Mouse (Mus musculus) midbrain, embryonic 14.5 days (tissue): ENCODE results near the gene Cdh18. TPM values are rescaled to one million over a fixed set of nuclear protein-coding genes. Genes with fewer than 3 reads are reported as not detected.
"Not testable (repeated sequence)": the region's sequence is repeated elsewhere in the genome, so short reads cannot be mapped to it uniquely, and the experiment has no call there.

Source experiments
- ATAC-seq: fragments of 200-750 bp; cut with Nextera tagmentation; 2 replicates; pipeline ENCODE4 v1.8.0; 2017; ENCODE audit warnings: moderate number of reproducible peaks, moderate library complexity; ENCODE audit not compliant: low FRiP score, low TSS enrichment
- DNase-seq: peaks from one replicate; pipeline ENCODE4 v3.0.0-alpha.2; 2015
- H3K27ac ChIP-seq: fragments of 300-500 bp; sonication (generic); replicated peaks from 2 replicates; pipeline ENCODE4 v1.5.1; 2014; ENCODE audit warnings: mild to moderate bottlenecking, low read depth, low read length, moderate library complexity
- H3K27me3 ChIP-seq: fragments of 300-500 bp; sonication (generic); 2 replicates; pipeline ENCODE4 v1.6.1; 2014; ENCODE audit warnings: low read length, control low read depth, mixed read lengths; ENCODE audit not compliant: control insufficient read depth, insufficient read depth
- H3K36me3 ChIP-seq: fragments of 300-500 bp; sonication (generic); 2 replicates; pipeline ENCODE4 v1.6.1; 2014; ENCODE audit warnings: low read length, control low read depth; ENCODE audit not compliant: control insufficient read depth, insufficient read depth
- H3K4me1 ChIP-seq: fragments of 300-500 bp; sonication (generic); 2 replicates; pipeline ENCODE4 v1.6.1; 2014; ENCODE audit warnings: mild to moderate bottlenecking, antibody characterized with exemption, low read length, control low read depth; ENCODE audit not compliant: control insufficient read depth, insufficient read depth
- H3K4me2 ChIP-seq: fragments of 300-500 bp; sonication (generic); 2 replicates; pipeline ENCODE4 v1.6.1; 2014; ENCODE audit warnings: mild to moderate bottlenecking, low read length, moderate library complexity
- H3K4me3 ChIP-seq: fragments of 300-500 bp; sonication (generic); replicated peaks from 2 replicates; pipeline ENCODE4 v1.5.1; 2014; ENCODE audit warnings: low read depth, low read length
- H3K9ac ChIP-seq: fragments of 300-500 bp; sonication (generic); replicated peaks from 2 replicates; pipeline ENCODE4 v1.6.1; 2014; ENCODE audit warnings: mild to moderate bottlenecking, low read length, moderate library complexity
- H3K9me3 ChIP-seq: fragments of 300-500 bp; sonication (generic); 2 replicates; pipeline ENCODE4 v1.6.1; 2016; ENCODE audit warnings: low read length, control low read depth, mixed read lengths; ENCODE audit not compliant: control insufficient read depth
- WGBS: fragments of 180-500 bp; shearing (Covaris S2); extraction: QIAGEN DNeasy Blood & Tissue Kit; methylation state at CpG from one replicate; pipeline ENCODE4 v1.1.7; 2014; 5-methylcytosine and 5-hydroxymethylcytosine counted together
- polyA plus RNA-seq: library from polyadenylated mRNA; unstranded; fragments of >200 nt; fragmentation: Nextera tagmentation; extraction: Ambion mirVana; gene quantifications from 2 replicates; pipeline ENCODE4 v1.2.1, GENCODE M21; 2014

The Cdh18 gene
- polyA plus RNA-seq, 1 experiment from 2014 or later, result 8.9 TPM

DNA sequence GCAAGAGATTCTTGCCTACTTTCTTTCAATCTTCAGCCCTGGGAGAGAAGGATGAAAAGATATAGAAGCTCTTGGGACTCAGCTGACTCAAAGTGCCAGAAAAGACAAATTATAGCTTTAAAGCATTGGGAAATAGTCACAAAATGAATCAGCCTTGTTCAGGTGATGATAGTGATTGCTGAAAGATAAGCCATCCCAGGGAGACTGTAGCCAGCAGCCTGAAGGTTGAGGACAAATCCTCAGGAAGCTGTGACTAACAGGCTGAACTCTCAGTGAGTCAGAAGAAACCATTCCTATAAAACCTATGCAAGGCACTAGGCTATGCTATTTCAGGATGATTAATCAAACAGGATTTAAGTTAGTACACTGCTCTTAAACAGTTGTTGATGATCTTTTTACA, 184.2 kb downstream of the Cdh18 start:
- H3K9ac ChIP-seq, result no peak overlapping the region
- H3K27me3 ChIP-seq, result no peaks in the 10 kb centered on the region
- no peak overlapping the region for H3K4me2 ChIP-seq
- no peaks in the 10 kb centered on the region for H3K4me1 ChIP-seq
- H3K27ac ChIP-seq, result no peak overlapping the region
- no peak for ATAC-seq
- no peak overlapping the region for H3K4me3 ChIP-seq
- H3K36me3 ChIP-seq, result no peaks in the 10 kb centered on the region
- no peaks in the 10 kb centered on the region for H3K9me3 ChIP-seq
- no peak for DNase-seq

DNA sequence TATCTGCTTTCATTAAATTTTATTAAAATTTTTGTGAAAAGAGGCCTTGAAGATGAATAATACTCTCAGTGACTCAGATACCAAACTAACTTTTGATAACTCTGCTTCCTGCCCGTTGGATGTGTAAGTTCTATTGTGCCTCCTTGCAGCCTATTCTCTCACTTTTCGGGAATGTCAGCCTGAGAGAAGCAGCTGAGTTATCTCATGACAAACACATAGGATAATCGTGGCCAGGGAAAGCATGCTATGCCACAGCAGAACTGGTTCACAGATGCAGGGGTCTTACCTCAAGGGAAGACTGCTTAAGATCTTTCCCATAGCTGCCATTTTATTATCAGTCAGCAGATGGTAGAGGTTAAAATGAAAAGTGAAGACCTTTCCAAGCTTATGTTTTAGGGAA, 187.3 kb downstream of the Cdh18 start:
- Histone ChIP-seq H3K36me3 (no peaks in the 10 kb centered on the region), H3K9me3 (no peaks in the 10 kb centered on the region), H3K27me3 (no peaks in the 10 kb centered on the region), H3K4me1 (no peaks in the 10 kb centered on the region), H3K4me2 (no peak overlapping the region), H3K9ac (no peak overlapping the region), H3K4me3 (no peak overlapping the region), H3K27ac (no peak overlapping the region)
- no peak for ATAC-seq
- 81% methylated on average over 3 of the region's 3 CpGs for WGBS
- no peak for DNase-seq

DNA sequence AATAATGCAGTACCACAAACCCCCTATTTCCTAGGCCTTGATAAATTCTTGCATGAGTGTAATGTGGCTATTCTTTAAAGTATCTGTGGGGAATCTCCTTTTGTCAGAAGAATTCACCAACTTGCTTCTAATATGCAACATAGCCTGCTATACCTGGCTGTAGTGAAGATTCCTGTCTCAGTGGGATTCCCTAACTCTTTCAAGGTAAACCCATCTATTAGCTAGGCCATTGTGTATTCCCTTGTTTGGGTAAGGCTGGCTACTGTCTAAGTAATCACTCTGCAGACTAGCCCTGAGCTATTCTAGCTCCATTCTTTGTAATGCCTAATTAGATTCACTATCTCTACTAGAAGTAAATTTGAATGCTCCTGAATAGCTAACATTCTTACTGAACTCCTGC, 212.4 kb downstream of the Cdh18 start:
- not testable (repeated sequence) for H3K4me1 ChIP-seq, H3K4me3 ChIP-seq, H3K27me3 ChIP-seq, ATAC-seq, H3K27ac ChIP-seq, H3K4me2 ChIP-seq, H3K36me3 ChIP-seq, DNase-seq, H3K9ac ChIP-seq, H3K9me3 ChIP-seq

DNA sequence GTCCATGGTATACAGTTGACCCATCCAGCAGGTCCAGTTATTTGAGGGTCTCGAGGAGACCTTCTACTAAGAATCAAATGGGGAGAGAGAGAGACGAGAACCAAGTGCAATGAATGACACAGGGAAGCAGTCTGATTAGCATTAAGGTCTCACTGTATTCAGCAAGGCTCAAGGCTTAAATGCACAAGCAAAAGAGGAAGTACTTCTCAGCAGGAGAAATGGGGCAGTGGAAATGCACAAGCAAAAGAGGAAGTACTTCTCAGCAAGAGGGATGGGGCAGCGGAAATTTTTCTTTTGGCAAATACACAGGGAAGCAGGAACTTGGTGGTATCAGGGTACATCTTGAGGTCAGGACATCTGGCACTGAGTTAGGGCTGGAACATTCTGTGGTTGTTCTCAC, 217.8 kb downstream of the Cdh18 start:
- not testable (repeated sequence) for H3K9me3 ChIP-seq, H3K4me3 ChIP-seq, DNase-seq, ATAC-seq, H3K4me2 ChIP-seq, H3K9ac ChIP-seq, H3K36me3 ChIP-seq, H3K4me1 ChIP-seq, H3K27ac ChIP-seq, H3K27me3 ChIP-seq
- 93% methylated on average over 3 of the region's 3 CpGs for WGBS

- no peak overlapping the region for H3K4me3 ChIP-seq
- H3K9me3 ChIP-seq, result no peaks in the 10 kb centered on the region
- H3K9ac ChIP-seq, result no peak overlapping the region
- H3K36me3 ChIP-seq, result no peaks in the 10 kb centered on the region
- no peaks in the 10 kb centered on the region for H3K27me3 ChIP-seq
- H3K4me2 ChIP-seq, result no peak overlapping the region
- no peaks in the 10 kb centered on the region for H3K4me1 ChIP-seq
- ATAC-seq (no peak), DNase-seq (no peak)
- H3K27ac ChIP-seq, result no peak overlapping the region
- WGBS, result 89% methylated on average over 4 of the region's 4 CpGs
These were observed 227.5 kb downstream of the Cdh18 start for GRCm38 (mm10) chr15:22776346-22776745.

DNA sequence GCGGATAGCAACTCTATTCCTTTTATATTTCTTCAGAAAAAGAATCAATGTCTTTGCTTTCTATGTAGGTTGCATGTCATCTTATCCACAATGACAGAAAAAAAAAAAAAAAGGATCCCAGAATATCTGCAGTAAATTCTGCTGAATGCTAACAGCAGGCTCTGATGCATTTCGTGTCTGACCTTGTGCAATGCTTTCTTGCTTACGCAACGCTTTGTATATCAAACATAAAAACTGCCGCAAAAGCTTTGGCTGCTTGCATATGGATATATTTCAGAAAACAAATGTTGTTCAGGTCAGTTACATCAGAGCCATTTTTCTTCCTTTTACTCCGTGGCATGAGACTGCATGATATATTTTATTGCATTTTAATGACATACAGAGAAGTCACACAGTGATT, 240.9 kb downstream of the Cdh18 start:
- Histone ChIP-seq H3K36me3 (no peaks in the 10 kb centered on the region), H3K9ac (no peak overlapping the region), H3K4me2 (no peak overlapping the region), H3K9me3 (no peaks in the 10 kb centered on the region), H3K4me1 (no peaks in the 10 kb centered on the region), H3K27me3 (no peaks in the 10 kb centered on the region), H3K27ac (no peak overlapping the region), H3K4me3 (no peak overlapping the region)
- no peak for DNase-seq
- WGBS, result 85% methylated on average over 6 of the region's 6 CpGs
- ATAC-seq, result no peak

DNA sequence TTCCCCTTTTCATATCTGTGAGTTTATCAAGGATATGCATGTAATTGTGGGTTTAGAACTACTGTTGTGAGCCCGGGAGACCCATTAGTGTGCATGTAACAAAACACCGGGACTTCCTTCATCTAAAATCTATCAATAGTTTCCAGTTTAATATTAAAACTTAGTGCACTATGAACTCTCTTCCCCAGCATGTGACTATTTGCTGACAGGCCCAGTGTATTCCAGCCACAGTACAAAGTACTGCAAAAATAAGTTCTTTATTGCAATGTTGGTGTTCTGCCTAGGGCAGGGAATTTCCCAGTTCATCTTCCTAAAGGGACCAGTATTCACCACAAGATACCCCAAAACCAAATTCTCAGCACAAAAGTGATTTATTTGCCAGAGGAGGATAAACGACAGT, 243.0 kb downstream of the Cdh18 start:
- H3K4me3 ChIP-seq, result no peak overlapping the region
- H3K9ac ChIP-seq, result no peak overlapping the region
- H3K27ac ChIP-seq, result no peak overlapping the region
- DNase-seq (no peak), ATAC-seq (no peak)
- H3K4me2 ChIP-seq, result no peak overlapping the region
- whole genome bisulfite sequencing, result 88% methylated on average over 3 of the region's 3 CpGs
- H3K9me3 ChIP-seq, result no peaks in the 10 kb centered on the region
- H3K27me3 ChIP-seq, result no peaks in the 10 kb centered on the region
- H3K4me1 ChIP-seq, result no peaks in the 10 kb centered on the region
- no peaks in the 10 kb centered on the region for H3K36me3 ChIP-seq

DNA sequence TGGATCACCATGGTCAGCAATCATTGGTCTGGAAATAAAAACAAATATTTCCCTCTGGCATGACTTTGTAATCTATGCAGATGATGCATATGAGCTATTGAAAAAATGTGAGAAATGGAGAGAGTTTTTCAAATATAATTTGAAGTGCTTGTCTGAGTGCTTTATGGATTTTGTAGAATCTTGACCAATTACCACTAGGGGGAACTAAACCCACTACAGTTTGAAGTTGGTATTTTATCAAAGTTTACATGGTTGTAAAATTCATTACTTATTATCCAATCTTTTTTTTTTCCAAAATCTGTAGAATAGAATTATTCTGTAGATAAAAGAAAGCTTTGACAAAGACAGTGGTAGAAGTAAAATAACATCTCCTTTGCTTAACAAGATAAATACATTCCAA, 284.3 kb downstream of the Cdh18 start:
- H3K27me3 ChIP-seq, result no peaks in the 10 kb centered on the region
- DNase-seq, result peak; percentile 31
- H3K36me3 ChIP-seq, result no peaks in the 10 kb centered on the region
- H3K27ac ChIP-seq, result no peak overlapping the region
- ATAC-seq, result no peak
- no peak overlapping the region for H3K4me2 ChIP-seq
- H3K4me3 ChIP-seq, result no peak overlapping the region
- H3K9ac ChIP-seq, result no peak overlapping the region
- H3K9me3 ChIP-seq, result no peaks in the 10 kb centered on the region
- H3K4me1 ChIP-seq, result no peaks in the 10 kb centered on the region

GRCm38 (mm10) chr15:22837173-22837572, 288.4 kb downstream of the Cdh18 start:
- Histone ChIP-seq H3K27me3 (no peaks in the 10 kb centered on the region), H3K27ac (no peak overlapping the region), H3K36me3 (no peaks in the 10 kb centered on the region), H3K4me2 (no peak overlapping the region), H3K4me1 (no peaks in the 10 kb centered on the region), H3K9me3 (no peaks in the 10 kb centered on the region), H3K9ac (no peak overlapping the region), H3K4me3 (no peak overlapping the region)
- ATAC-seq (no peak), DNase-seq (no peak)
- whole genome bisulfite sequencing, result 80% methylated on average over 1 of the region's 1 CpGs
